Comparison of ENCODE assay signal across 7 mouse cellular contexts in genomic region chr2:13010030-13010459, GRCm38 (mm10). TPM values are rescaled to one million over a fixed set of nuclear protein-coding genes. Genes with fewer than 3 reads are reported as not detected.
DNase-seq lines count a peak whose midpoint lies in the region; ATAC-seq lines count a peak whose summit lies in the region.

No protein-coding gene starts in this region.

- H3K36me3 ChIP-seq in liver, embryonic 11.5 days (ENCODE audit: control insufficient read depth, insufficient read depth, low read length) = no peaks in the 10 kb centered on the region
- no peaks in the 10 kb centered on the region for H3K36me3 ChIP-seq in heart, embryonic 16.5 days (ENCODE audit: control insufficient read depth, insufficient read depth)
- no peaks in the 10 kb centered on the region for H3K36me3 ChIP-seq in neural tube, embryonic 15.5 days

- peak; percentile 36 for DNase-seq in liver, embryonic 11.5 days (ENCODE audit: low spot score)
- DNase-seq in liver = no peak
- peak; percentile 37 for DNase-seq in embryo, embryonic 9.5 days (ENCODE audit: extremely low spot score)
- peak; percentile 17 to 43 for DNase-seq in left cerebral cortex, postnatal 36 days (ENCODE audit: low spot score in 2 of 2)
- no peak for DNase-seq in ovary, postnatal 10 days (ENCODE audit: low spot score)

- peaks cover 9% of the 10 kb centered on the region; the same call in 1 of the 2 replicates for H3K4me1 ChIP-seq in liver, embryonic 11.5 days (replicated peaks; ENCODE audit: control insufficient read depth, insufficient read depth, low read length)
- peaks cover 19% of the 10 kb centered on the region for H3K4me1 ChIP-seq in heart, embryonic 16.5 days (ENCODE audit: control insufficient read depth, insufficient read depth, low read length)
- H3K4me1 ChIP-seq in neural tube, embryonic 15.5 days = peaks cover 31% of the 10 kb centered on the region

- no peak overlapping the region for H3K9ac ChIP-seq in liver, embryonic 11.5 days (ENCODE audit: low read depth, low read length)
- H3K9ac ChIP-seq in heart, embryonic 16.5 days (ENCODE audit: low read length) = peak overlapping the region; percentile 71
- H3K9ac ChIP-seq in neural tube, embryonic 15.5 days (replicated peaks) = peak overlapping the region; percentile 51

- H3K9me3 ChIP-seq in liver, embryonic 11.5 days (ENCODE audit: control insufficient read depth, low read length) = no peaks in the 10 kb centered on the region
- H3K9me3 ChIP-seq in heart, embryonic 16.5 days (replicated peaks; ENCODE audit: control insufficient read depth, low read length) = no peaks in the 10 kb centered on the region
- H3K9me3 ChIP-seq in neural tube, embryonic 15.5 days (replicated peaks) = no peaks in the 10 kb centered on the region

- WGBS in liver, embryonic 11.5 days = 4% methylated on average over 31 of the region's 31 CpGs
- WGBS in heart, embryonic 16.5 days = 2% methylated on average over 31 of the region's 31 CpGs
- 1% methylated on average over 31 of the region's 31 CpGs for WGBS in neural tube, embryonic 15.5 days

- no peak overlapping the region for H3K27ac ChIP-seq in liver, embryonic 11.5 days (ENCODE audit: low read depth, low read length)
- no peak overlapping the region for H3K27ac ChIP-seq in heart, embryonic 16.5 days (ENCODE audit: low read length)
- peak overlapping the region; percentile 10 for H3K27ac ChIP-seq in neural tube, embryonic 15.5 days (replicated peaks)

- peak overlapping the region; percentile 90 for H3K4me2 ChIP-seq in liver, embryonic 11.5 days
- H3K4me2 ChIP-seq in heart, embryonic 16.5 days (ENCODE audit: low read depth, low read length) = peak overlapping the region; percentile 99
- H3K4me2 ChIP-seq in neural tube, embryonic 15.5 days = peak overlapping the region; percentile 100

- peak overlapping the region; percentile 59 for H3K4me3 ChIP-seq in liver, embryonic 11.5 days (ENCODE audit: low read depth, low read length)
- H3K4me3 ChIP-seq in heart, embryonic 16.5 days (ENCODE audit: low read length) = peak overlapping the region; percentile 62
- peak overlapping the region; percentile 56 for H3K4me3 ChIP-seq in neural tube, embryonic 15.5 days (replicated peaks)

- peaks cover 53% of the 10 kb centered on the region for H3K27me3 ChIP-seq in liver, embryonic 11.5 days (replicated peaks; ENCODE audit: control insufficient read depth, insufficient read depth, low read length)
- peaks cover 19% of the 10 kb centered on the region for H3K27me3 ChIP-seq in heart, embryonic 16.5 days (ENCODE audit: control insufficient read depth, insufficient read depth, low read length)
- peaks cover 43% of the 10 kb centered on the region for H3K27me3 ChIP-seq in neural tube, embryonic 15.5 days (replicated peaks)

- intact Hi-C loops in left cerebral cortex, postnatal 36 days (cut with DNase I) = loop anchor here (2.0 to 5.0 kb wide), 4 partner anchors 179 to 301 kb away; no protein-coding TSS in a partner anchor

- 0 out of 2 replicates have a peak, but pooled peaks have one; percentile 2 for ATAC-seq in liver, embryonic 11.5 days (replicated peaks; ENCODE audit: low FRiP score)
- ATAC-seq in heart, embryonic 16.5 days (replicated peaks; ENCODE audit: extremely low read depth, insufficient read depth, low FRiP score) = peak; percentile 25; the same call in 1 of the 2 replicates
- ATAC-seq in neural tube, embryonic 15.5 days (ENCODE audit: low FRiP score) = peak; percentile 51

RNA-seq across cellular contexts. Expression of gene C1ql3, which starts 1.6 kb away (rescaled TPM):
- 0.38 and 0.65 TPM in 2 replicates for polyA plus RNA-seq in liver, embryonic 11.5 days (2014; fragmentation: Nextera tagmentation; extraction: Ambion mirVana)
- 0.46 and 0.59 TPM in 2 replicates for polyA plus RNA-seq in heart, embryonic 16.5 days (2015; fragmentation: Nextera tagmentation; extraction: Ambion mirVana)
- 100 to 1,000 TPM; 114 to 120 TPM for total RNA-seq in left cerebral cortex, postnatal 36 days (2021)
- polyA plus RNA-seq in neural tube, embryonic 15.5 days (2015; fragmentation: Nextera tagmentation; extraction: Ambion mirVana) = 4.0 and 4.2 TPM in 2 replicates

Comparison
In these comparisons a context has a peak if more than half of its experiments do, and no peak if none do; other contexts are left out.
1. DNase-seq: peak in liver, embryonic 11.5 days (single experiment), embryo, embryonic 9.5 days (single experiment) and left cerebral cortex, postnatal 36 days (2 of 2); none in liver (single experiment) and ovary, postnatal 10 days (single experiment).
2. Peak in every context shown above with its lines, with median percentiles within 50 percentile points of each other: ATAC-seq, H3K4me2 ChIP-seq and H3K4me3 ChIP-seq.